Mouse (Mus musculus): ENCODE results near the gene Drc3.

DNA sequence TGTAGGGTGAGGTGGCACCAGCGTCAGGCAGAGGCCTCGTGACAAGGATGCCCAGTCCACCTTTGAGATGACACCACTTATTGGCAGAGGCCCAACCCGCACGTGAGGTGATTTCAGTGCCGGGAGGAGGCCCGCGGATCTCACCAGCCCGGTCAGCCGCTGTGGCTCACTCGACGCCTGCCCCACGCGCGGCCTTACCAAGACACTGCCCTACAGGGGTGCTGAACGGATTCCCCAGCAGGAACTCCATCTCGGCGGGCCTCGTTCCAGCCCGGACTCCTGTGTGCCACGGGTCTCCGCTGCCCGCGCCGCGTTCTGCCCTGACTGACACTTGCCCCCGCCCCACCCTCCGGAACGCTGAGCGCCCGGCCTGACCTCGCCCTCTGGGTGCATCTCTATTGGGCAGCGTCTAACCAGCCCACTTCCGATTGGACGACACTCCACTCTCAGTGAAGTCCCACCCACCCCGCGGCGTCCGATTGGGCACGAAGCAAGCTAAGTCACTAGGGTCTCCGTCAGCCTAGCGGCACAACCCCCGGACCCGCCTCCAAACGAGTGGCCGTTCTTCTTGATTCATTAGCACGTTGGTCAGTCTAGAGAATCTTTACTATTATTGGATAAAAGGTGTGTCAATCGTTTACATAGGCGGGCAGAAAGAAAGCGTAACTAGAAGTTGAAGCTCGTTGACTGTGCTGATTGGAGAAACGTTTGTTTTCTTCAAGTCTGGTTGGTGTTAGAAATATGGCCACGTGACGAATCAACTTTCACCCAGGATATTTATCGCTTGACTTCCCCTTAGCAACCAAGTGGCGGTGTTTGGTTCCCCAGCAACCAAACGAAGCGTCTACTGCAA lies at the start of gene Drc3, which contains the start of gene Tom1l2:
- TF ChIP-seq CTCF (IDR thresholded peaks at IDR 0.05; ENCODE audit: low read depth) (no peak), EP300 (IDR thresholded peaks at IDR 0.05; ENCODE audit: low read depth) (0 out of 2 replicates have a peak, but pooled peaks have one; percentile 32)

All from liver, embryonic 14.5 days (tissue).